Mouse (Mus musculus): ENCODE measurements around the gene Hsd11b1. TPM values are rescaled to one million over a fixed set of nuclear protein-coding genes. Genes with fewer than 3 reads are reported as not detected.

Hsd11b1 gene
- polyA plus RNA-seq, 1 experiment from 2014 or later, result 64.3 TPM

DNA sequence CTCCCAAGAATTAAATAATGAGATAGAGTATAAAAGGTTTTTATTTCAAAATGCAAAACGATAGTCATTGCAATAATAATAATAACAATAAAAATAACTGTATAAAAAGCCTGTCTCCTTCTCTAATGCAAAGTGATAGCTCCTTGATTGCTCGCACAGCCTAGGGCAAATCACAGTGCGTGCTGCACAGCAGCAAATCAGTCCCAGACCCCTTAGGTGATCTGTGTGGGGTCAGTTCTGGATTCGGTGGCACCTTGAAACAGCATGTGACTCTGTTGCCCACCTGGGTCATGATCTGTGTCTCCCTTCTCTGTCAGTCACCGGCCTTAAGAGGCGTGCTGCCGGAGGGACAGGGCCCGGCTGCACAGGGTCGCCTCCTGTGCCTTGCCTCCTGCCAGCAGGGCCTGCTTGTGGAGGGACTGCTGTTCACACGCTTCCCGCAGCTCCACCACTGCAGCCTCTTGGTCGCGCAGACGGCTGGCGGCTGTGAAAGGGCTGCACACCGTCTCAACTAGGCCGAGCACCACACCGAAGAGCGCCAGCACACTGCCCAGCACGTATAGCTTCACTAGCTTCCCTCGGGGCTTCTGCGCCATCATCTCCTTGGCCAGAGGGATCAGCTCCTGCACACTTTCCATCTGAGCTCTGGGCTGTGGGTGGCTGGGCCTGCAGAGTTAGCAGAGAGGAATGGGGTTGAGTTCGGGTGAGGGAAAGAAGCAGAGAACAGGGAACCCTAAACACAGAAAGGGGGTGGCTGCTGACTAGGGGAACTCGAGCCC is 8.5 kb upstream of the Hsd11b1 start:
- no peaks in the 10 kb centered on the region for H3K9me3 ChIP-seq (ENCODE audit: control insufficient read depth, low read length)
- ATAC-seq (ENCODE audit: low read depth), result peak; percentile 52
- H3K4me3 ChIP-seq (ENCODE audit: low read length), result peak overlapping the region; percentile 62
- peak overlapping the region; percentile 89 for H3K9ac ChIP-seq (ENCODE audit: low read length)
- no peaks in the 10 kb centered on the region for H3K36me3 ChIP-seq (ENCODE audit: control insufficient read depth, insufficient read depth, low read length)
- 16% methylated on average over 24 of the region's 24 CpGs for WGBS
- peaks cover 3% of the 10 kb centered on the region; the same call in 1 of the 2 replicates for H3K4me1 ChIP-seq (replicated peaks; ENCODE audit: control insufficient read depth, insufficient read depth, low read length)
- peak overlapping the region; percentile 97 for H3K27ac ChIP-seq (ENCODE audit: low read length)
- peak overlapping the region; percentile 66 for H3K4me2 ChIP-seq (ENCODE audit: low read depth, low read length)
- H3K27me3 ChIP-seq (ENCODE audit: control insufficient read depth, insufficient read depth, low read depth, low read length), result no peaks in the 10 kb centered on the region

- 32% methylated on average over 6 of the region's 6 CpGs for WGBS
Observed at GRCm38 (mm10) chr1:193270965-193271763, 7.3 kb upstream of the Hsd11b1 start.

GRCm38 (mm10) chr1:193265734-193266133 is 1.9 kb upstream of the Hsd11b1 start:
- Histone ChIP-seq H3K36me3 (ENCODE audit: control insufficient read depth, insufficient read depth, low read length) (no peaks in the 10 kb centered on the region), H3K9me3 (ENCODE audit: control insufficient read depth, low read length) (no peaks in the 10 kb centered on the region)

More at GRCm38 (mm10) chr1:193270965-193271763, 7.3 kb upstream of the Hsd11b1 start:
- no peaks in the 10 kb centered on the region for H3K9me3 ChIP-seq (ENCODE audit: control insufficient read depth, low read length)
- peak overlapping the region; percentile 62 for H3K4me3 ChIP-seq (ENCODE audit: low read length)
- H3K27me3 ChIP-seq (ENCODE audit: control insufficient read depth, insufficient read depth, low read depth, low read length), result no peaks in the 10 kb centered on the region
- no peaks in the 10 kb centered on the region for H3K36me3 ChIP-seq (ENCODE audit: control insufficient read depth, insufficient read depth, low read length)
- peak overlapping the region; percentile 66 for H3K4me2 ChIP-seq (ENCODE audit: low read depth, low read length)
- peak overlapping the region; percentile 97 for H3K27ac ChIP-seq (ENCODE audit: low read length)
- peak overlapping the region; percentile 89 for H3K9ac ChIP-seq (ENCODE audit: low read length)
- H3K4me1 ChIP-seq (replicated peaks; ENCODE audit: control insufficient read depth, insufficient read depth, low read length), result peaks cover 3% of the 10 kb centered on the region; the same call in 1 of the 2 replicates
- no peak for ATAC-seq (ENCODE audit: low read depth)

DNA sequence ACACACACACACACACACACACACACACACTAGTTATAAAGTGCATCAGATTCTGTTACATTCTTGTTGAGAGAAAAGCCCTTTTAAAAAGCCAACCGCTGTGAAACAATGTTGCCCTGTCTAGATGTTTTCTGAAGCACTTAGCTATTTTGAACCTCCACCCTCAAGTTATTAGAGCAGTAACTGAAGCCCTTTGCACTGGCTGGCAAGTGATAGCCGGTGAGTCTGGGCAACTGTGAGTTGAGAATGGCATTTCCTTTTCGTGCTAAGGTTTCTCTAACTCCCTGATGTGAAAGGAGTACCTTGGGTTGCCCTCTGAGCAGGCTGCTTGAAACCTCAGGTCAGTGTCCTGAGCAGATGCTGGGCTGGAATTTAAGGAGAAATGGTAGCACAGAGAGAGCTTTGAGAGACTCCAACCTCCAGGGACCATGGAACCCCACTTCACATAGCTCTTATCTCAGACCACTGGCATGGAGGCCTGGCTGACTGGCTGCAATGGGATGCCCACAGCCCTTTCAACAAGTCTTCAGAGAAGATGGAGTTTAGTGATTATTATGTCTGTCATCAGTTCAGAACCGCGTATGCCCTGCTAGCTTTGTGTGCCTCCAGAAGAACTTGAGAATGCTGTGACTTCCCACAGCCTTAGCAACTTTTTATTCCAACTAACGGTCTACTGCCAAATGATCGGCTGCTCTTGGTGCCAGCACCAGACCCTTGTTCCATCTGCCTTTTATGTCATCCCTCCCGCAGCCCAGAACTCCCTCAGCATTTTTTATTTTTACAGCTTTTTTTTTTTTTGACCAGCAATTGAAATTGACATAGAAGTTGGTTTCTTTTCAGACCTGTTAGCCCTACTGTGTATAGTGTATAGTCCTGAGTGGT is 608 bp downstream of the Hsd11b1 start:
- H3K4me2 ChIP-seq (ENCODE audit: low read depth, low read length), result peak overlapping the region; percentile 10; the same call in 1 of the 2 replicates
- no peaks in the 10 kb centered on the region for H3K36me3 ChIP-seq (ENCODE audit: control insufficient read depth, insufficient read depth, low read length)
- H3K4me1 ChIP-seq (replicated peaks; ENCODE audit: control insufficient read depth, insufficient read depth, low read length), result peaks cover 18% of the 10 kb centered on the region
- peak overlapping the region; percentile 1; the same call in 1 of the 2 replicates for H3K4me3 ChIP-seq (ENCODE audit: low read length)
- ATAC-seq (ENCODE audit: low read depth), result no peak
- no peaks in the 10 kb centered on the region for H3K9me3 ChIP-seq (ENCODE audit: control insufficient read depth, low read length)
- peak overlapping the region; percentile 93 for H3K27ac ChIP-seq (ENCODE audit: low read length)
- no peaks in the 10 kb centered on the region for H3K27me3 ChIP-seq (ENCODE audit: control insufficient read depth, insufficient read depth, low read depth, low read length)
- no peak overlapping the region for H3K9ac ChIP-seq (ENCODE audit: low read length)
- WGBS, result 69% methylated on average over 8 of the region's 8 CpGs

More at GRCm38 (mm10) chr1:193265734-193266133, 1.9 kb upstream of the Hsd11b1 start:
- Histone ChIP-seq H3K4me2 (ENCODE audit: low read depth, low read length) (no peak overlapping the region), H3K9ac (ENCODE audit: low read length) (no peak overlapping the region), H3K27ac (ENCODE audit: low read length) (no peak overlapping the region), H3K4me1 (replicated peaks; ENCODE audit: control insufficient read depth, insufficient read depth, low read length) (peaks cover 18% of the 10 kb centered on the region), H3K4me3 (ENCODE audit: low read length) (no peak overlapping the region), H3K27me3 (ENCODE audit: control insufficient read depth, insufficient read depth, low read depth, low read length) (no peaks in the 10 kb centered on the region)
- ATAC-seq (ENCODE audit: low read depth), result no peak

DNA sequence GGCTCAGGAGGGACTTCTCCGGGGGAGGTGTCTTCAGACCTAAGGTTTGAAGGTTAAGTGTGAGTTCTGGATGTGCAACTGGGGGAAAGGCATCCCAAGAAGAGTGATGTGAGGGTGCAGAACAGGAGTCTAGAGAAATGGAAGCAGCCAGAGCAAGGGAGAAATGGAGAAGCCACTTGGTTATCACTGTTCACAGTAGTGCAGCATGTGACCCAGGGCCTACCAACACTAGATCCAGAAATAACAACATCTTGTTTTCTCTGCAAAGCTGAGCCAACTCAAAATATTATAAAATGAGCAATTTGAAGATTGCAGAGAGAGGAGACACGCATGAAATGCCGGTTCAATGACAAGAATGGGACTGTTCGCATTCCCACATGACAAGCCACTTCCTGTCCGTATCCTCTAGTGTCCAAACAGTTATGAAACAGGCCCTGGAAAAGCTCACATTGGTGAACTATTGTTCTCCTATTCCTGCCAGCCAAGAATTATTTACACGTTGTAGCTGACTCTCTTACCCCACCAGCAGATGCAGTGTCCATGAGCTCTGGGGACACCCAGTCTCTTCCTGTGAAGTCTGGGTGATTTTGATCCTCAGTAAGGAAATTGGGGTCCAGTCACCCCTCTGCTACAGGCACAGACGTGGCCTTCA is 1.9 kb downstream of the Hsd11b1 start:
- Histone ChIP-seq H3K4me1 (replicated peaks; ENCODE audit: control insufficient read depth, insufficient read depth, low read length) (peaks cover 18% of the 10 kb centered on the region), H3K27ac (ENCODE audit: low read length) (peak overlapping the region; percentile 93), H3K36me3 (ENCODE audit: control insufficient read depth, insufficient read depth, low read length) (no peaks in the 10 kb centered on the region), H3K27me3 (ENCODE audit: control insufficient read depth, insufficient read depth, low read depth, low read length) (no peaks in the 10 kb centered on the region), H3K4me2 (ENCODE audit: low read depth, low read length) (no peak overlapping the region), H3K9ac (ENCODE audit: low read length) (no peak overlapping the region), H3K4me3 (ENCODE audit: low read length) (no peak overlapping the region), H3K9me3 (ENCODE audit: control insufficient read depth, low read length) (no peaks in the 10 kb centered on the region)
- 35% methylated on average over 7 of the region's 7 CpGs for WGBS
- ATAC-seq (ENCODE audit: low read depth), result peak; percentile 94

DNA sequence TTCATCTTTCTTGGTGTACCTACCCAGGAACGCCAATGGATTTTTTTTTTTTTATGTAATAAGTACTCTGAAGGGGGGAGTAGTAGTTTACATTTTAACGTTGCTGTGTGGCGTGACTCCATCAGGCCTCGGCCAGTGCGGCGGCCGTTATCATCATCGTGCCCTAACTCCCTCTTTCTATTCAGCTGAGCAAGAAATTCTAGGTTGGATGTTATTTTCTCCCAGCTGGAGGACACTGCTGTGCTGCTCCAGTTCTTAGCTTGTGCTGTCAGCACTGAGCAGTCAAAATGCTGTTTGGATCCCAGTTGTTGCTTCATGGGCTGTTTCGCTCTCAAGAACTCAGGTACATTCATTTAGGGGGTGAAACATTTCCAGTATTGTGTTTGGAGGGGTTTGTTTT is 4.3 kb downstream of the Hsd11b1 start:
- H3K27ac ChIP-seq (ENCODE audit: low read length), result no peak overlapping the region
- WGBS, result 73% methylated on average over 9 of the region's 9 CpGs
- H3K4me1 ChIP-seq (replicated peaks; ENCODE audit: control insufficient read depth, insufficient read depth, low read length), result peaks cover 27% of the 10 kb centered on the region
- no peak for ATAC-seq (ENCODE audit: low read depth)
- H3K27me3 ChIP-seq (ENCODE audit: control insufficient read depth, insufficient read depth, low read depth, low read length), result no peaks in the 10 kb centered on the region
- H3K4me2 ChIP-seq (ENCODE audit: low read depth, low read length), result no peak overlapping the region
- no peak overlapping the region for H3K4me3 ChIP-seq (ENCODE audit: low read length)
- H3K36me3 ChIP-seq (ENCODE audit: control insufficient read depth, insufficient read depth, low read length), result no peaks in the 10 kb centered on the region
- no peaks in the 10 kb centered on the region for H3K9me3 ChIP-seq (ENCODE audit: control insufficient read depth, low read length)
- H3K9ac ChIP-seq (ENCODE audit: low read length), result no peak overlapping the region

- Histone ChIP-seq H3K27me3 (ENCODE audit: control insufficient read depth, insufficient read depth, low read depth, low read length) (no peaks in the 10 kb centered on the region), H3K4me1 (replicated peaks; ENCODE audit: control insufficient read depth, insufficient read depth, low read length) (peaks cover 9% of the 10 kb centered on the region; the same call in 1 of the 2 replicates), H3K36me3 (ENCODE audit: control insufficient read depth, insufficient read depth, low read length) (no peaks in the 10 kb centered on the region), H3K27ac (ENCODE audit: low read length) (peak overlapping the region; percentile 51), H3K9ac (ENCODE audit: low read length) (no peak overlapping the region), H3K9me3 (ENCODE audit: control insufficient read depth, low read length) (no peaks in the 10 kb centered on the region), H3K4me3 (ENCODE audit: low read length) (no peak overlapping the region), H3K4me2 (ENCODE audit: low read depth, low read length) (no peak overlapping the region)
- ATAC-seq (ENCODE audit: low read depth), result peak; percentile 56
- WGBS, result 43% methylated on average over 5 of the region's 5 CpGs
Observed at GRCm38 (mm10) chr1:193256621-193257098, 7.2 kb downstream of the Hsd11b1 start.

- Histone ChIP-seq H3K9ac (ENCODE audit: low read length) (no peak overlapping the region), H3K9me3 (ENCODE audit: control insufficient read depth, low read length) (no peaks in the 10 kb centered on the region), H3K36me3 (ENCODE audit: control insufficient read depth, insufficient read depth, low read length) (no peaks in the 10 kb centered on the region), H3K27me3 (ENCODE audit: control insufficient read depth, insufficient read depth, low read depth, low read length) (no peaks in the 10 kb centered on the region), H3K4me3 (ENCODE audit: low read length) (no peak overlapping the region), H3K4me1 (replicated peaks; ENCODE audit: control insufficient read depth, insufficient read depth, low read length) (peaks cover 9% of the 10 kb centered on the region; the same call in 1 of the 2 replicates), H3K4me2 (ENCODE audit: low read depth, low read length) (no peak overlapping the region), H3K27ac (ENCODE audit: low read length) (peak overlapping the region; percentile 51)
- ATAC-seq (ENCODE audit: low read depth), result peak; percentile 37
Observed at GRCm38 (mm10) chr1:193256289-193256577, 7.6 kb downstream of the Hsd11b1 start.
